Mouse (Mus musculus) small intestine, adult 2 months (tissue): ENCODE results near the gene Mtfr2.

ENCODE experiments used
- CTCF ChIP-seq: fragments of 200-500 bp; IDR thresholded peaks from 2 replicates; pipeline ENCODE4 v1.5.1; 2012; ENCODE audit warnings: low read depth, mild to moderate bottlenecking, control low read depth, inconsistent platforms, low read length, moderate library complexity, mixed read lengths; ENCODE audit not compliant: insufficient replicate concordance, insufficient read length; ENCODE audit errors: extremely low read depth
- POLR2A ChIP-seq: fragments of 200-500 bp; IDR thresholded peaks from 2 replicates; pipeline ENCODE4 v1.6.1; 2012; ENCODE audit warnings: low read depth, mild to moderate bottlenecking, control low read depth, inconsistent platforms, low read length, moderate library complexity

DNA sequence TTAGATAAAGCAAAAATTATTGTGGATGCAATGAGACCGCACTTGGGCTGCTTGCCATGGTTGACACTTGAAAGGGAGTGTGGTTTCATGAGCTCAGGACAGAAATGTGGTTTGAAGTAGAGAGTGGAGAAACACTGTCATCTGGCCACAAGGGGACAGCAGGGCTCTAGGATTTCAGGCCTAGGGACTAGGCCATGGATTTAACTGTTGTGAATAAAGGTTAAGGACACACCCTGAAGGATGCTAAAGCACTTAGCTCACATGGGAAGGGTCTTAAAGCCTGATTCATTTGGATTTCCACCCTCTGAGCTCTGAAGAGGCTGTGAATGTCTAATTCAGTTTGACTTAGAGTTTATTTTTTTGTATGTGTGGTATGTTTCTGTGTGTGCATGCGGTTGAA lies 57.9 kb downstream of the Mtfr2 start:
- TF ChIP-seq CTCF (peak; percentile 29; the same call in 1 of the 2 replicates), POLR2A (no peak)
